Mouse (Mus musculus) 3T3-L1 (cell line): ENCODE results near the gene Mest.

Experiments used
- DNase-seq: peaks from one replicate; pipeline ENCODE4 v3.0.0-alpha.2; 2015; ENCODE audit warnings: low read depth, low spot score

Gene Mest

GRCm38 (mm10) chr6:30738464-30739006 is 15.2 kb downstream of the Mest start:
- DNase-seq, result no peak

GRCm38 (mm10) chr6:30739177-30739747 is 15.9 kb downstream of the Mest start:
- no peak for DNase-seq

GRCm38 (mm10) chr6:30744846-30745245 is 21.5 kb downstream of the Mest start:
- DNase-seq, result no peak

- no peak for DNase-seq
Measured at GRCm38 (mm10) chr6:30745591-30745990, 22.2 kb downstream of the Mest start.

GRCm38 (mm10) chr6:30747631-30748357 is 24.4 kb downstream of the Mest start:
- no peak for DNase-seq

GRCm38 (mm10) chr6:30748358-30748910 is 25.1 kb downstream of the Mest start:
- DNase-seq, result no peak

- no peak for DNase-seq
Measured at GRCm38 (mm10) chr6:30749042-30749689, 25.8 kb downstream of the Mest start.

GRCm38 (mm10) chr6:30749892-30750291 is 26.5 kb downstream of the Mest start:
- DNase-seq, result no peak

GRCm38 (mm10) chr6:30750482-30750881 is 27.1 kb downstream of the Mest start:
- no peak for DNase-seq

- DNase-seq, result no peak
Measured at GRCm38 (mm10) chr6:30751209-30751608, 27.9 kb downstream of the Mest start.
